Mouse (Mus musculus): Measurements from ENCODE around the gene Sart1.
A peak's percentile ranks its signal among the peaks of the same experiment; 100 is the strongest.
"Not testable (repeated sequence)": the region's sequence is repeated elsewhere in the genome, so short reads cannot be mapped to it uniquely, and the experiment has no call there.

Gene Sart1

DNA sequence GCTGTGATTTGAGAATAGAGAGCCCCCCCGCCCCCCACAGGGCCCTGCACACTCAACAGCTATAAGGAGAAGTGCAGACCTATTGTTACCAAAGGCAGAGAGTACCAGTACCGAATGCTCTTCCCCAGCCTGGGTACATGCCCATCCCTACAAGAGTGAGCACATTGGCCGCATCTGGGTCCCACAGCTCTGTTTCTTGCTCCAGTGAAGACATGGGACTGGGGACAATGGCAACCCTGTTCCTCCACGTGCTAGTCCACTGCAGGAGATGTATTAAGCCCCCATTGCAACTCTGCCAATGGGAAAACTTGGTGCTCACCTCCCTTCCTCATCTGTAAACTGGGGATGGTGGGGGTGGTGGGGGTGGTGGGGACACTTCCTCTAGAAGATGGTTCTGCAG lies 25.3 kb upstream of the Sart1 start:
- DNase-seq: no peak

DNA sequence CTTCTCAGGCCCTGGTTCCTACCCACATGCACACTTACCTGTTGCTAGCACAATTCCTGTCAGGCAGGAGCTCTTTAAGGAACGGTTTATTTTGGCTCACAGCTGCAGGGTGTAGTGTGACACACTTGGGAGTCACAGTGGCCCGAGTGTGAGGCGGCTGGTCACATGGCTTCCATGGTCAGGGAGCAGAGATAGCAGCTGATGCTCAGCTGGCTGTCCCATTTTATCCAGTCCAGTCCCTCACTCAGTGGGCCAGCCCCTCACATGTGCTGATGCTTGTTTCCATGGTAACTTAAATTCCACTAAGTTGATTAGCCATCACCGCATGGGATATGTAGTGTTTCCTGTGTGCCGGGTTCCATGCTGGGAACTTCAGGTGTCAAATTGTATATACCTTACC lies 23.5 kb upstream of the Sart1 start:
- DNase-seq: no peak

DNA sequence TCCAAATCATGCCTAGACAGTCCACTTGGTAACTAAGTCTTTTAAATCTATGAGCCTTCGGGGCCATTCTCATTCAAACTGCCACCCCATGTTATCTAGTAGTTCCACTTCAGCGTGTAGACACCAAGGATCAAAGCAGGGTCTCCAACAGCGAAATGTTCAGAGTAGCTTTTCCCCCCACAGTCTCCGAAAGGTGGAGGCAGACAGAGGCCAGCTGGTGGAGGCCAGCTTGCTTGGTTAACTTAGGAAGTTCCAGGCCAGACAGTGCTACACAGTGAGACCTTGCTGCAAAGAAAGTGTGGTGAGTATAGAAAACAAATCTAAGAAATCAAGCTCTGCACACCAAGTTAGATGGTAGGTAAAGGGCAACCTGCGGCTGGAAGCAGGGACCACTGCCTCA lies 22.1 kb upstream of the Sart1 start:
- DNase-seq: no peak

DNA sequence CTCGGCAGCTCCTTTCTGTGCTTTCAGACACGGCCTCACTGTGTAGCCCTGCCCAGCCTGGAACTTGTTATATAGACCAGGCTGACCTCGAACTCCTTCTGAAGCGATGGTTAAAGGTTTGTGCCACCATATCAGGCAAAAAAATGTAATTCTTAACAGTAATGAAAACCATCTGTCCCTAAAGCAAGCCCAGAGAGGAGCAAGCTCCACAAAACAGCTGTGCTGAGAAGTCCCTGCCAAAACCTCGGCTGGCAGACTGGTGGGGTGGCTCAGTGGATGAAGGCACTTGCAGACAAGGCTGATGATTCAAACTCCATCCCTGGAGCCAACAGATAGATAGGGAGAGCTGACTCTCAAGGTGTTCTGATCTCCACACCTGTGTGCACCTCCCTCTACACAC lies 20.6 kb upstream of the Sart1 start:
- no peak for DNase-seq

DNA sequence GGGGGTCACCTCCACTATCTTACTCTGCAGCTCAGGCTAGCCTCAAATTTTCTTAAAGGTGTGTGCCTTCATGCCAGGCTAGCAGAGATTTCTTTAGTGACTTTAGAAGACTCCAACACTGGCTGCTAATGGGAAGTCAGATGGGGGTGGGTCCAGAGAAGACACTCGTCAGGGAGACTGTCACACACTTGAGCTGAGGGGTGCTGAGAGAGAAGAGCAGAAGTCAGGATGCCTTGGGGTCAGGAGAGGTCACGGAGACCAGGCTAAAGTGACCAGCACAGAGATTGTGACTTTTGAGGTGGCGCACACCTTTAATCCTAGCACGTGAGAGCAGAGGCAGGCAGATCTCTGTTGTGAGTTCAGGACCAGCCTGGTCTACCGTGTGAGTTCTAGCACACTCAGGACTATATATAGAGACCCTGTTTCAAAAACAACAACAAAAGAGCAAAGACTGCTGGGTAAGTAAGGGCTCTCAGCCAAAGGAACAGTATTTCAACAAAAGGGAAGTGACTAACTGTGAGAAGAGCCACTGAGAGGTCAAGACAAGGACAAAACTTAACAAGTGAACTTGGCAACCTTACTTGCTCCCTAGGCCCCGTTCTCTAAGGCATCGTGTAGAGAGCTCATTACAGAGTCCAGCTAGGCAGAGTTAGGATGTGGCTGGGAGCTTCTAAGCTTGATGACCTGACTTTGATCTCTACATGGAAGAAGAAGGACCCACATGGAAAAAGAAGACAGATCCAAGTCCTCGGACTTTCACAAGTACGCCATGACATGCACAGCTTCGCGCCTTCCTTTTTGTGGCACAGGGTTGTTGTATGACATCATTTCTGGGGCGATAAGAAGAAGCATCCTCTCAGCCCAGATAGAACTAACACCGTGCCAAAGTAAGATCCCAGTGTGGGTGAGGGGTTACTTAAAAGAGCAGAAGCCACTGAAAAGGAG lies 19.8 kb upstream of the Sart1 start:
- DNase-seq: no peak

DNA sequence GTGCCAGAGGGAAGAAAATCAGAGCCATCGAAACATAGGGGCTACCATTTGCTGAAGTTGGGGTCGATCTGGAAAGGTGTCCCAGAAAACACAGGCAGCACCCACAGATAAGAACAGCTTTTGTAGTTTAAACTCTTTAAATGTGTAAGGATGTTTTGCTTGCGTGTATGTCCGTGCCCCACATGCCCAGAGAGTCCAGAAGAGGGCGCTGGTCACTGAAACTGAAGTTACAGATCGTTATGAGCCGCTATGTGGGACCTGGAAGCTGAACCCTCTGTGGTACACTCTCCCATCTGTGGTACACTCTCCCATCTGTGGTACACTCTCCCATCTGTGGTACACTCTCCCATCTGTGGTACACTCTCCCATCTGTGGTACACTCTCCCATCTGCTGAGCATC lies 18.6 kb upstream of the Sart1 start:
- peak; percentile 40 for DNase-seq

DNA sequence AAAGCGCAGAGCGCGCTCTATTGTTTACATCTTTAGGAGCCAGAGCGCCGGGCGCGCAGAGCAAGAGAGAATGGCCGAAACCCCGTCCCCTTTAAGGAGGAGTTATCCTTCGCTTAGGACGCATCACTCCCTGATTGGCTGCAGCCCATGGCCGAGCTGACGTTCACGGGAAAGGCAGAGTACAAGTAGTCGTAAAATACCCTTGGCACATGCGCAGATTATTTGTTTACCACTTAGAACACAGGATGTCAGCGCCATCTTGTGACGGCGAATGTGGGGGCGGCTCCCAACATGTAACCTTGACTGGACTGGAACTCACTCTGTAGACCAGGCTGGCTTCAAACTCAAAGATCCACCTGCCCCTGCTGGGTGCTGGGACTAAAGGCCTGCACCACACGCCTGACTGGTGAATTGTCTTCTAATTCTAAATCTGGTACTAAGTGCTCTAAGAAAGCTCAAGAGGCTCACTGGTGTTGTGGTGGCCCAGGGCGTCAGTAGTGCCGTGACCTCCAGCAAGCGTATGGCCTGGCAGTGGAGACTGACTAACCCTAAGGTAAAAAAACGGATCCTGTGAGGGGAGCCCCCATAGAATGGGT lies 18.1 kb upstream of the Sart1 start:
- not testable (repeated sequence) for DNase-seq

DNA sequence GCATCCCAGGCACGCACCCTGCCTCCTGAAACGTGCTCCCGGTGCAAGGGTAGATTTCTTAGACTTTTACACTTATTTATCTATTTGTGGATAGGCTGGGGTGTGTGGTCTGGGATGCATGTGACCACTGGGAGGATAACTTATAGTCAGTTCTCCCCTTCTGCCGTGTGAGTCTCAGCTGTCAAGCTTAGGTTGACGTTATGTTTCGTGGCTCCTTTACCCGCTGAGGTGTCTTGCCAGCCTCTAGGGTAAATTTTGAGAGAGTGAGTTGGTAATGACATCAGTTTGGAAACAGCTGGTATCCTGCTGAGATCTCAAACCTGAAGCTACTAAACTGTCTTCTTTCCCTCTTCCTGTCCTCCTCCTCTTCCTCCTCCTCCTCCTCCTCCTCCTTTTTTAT lies 17.4 kb upstream of the Sart1 start:
- DNase-seq: no peak

DNA sequence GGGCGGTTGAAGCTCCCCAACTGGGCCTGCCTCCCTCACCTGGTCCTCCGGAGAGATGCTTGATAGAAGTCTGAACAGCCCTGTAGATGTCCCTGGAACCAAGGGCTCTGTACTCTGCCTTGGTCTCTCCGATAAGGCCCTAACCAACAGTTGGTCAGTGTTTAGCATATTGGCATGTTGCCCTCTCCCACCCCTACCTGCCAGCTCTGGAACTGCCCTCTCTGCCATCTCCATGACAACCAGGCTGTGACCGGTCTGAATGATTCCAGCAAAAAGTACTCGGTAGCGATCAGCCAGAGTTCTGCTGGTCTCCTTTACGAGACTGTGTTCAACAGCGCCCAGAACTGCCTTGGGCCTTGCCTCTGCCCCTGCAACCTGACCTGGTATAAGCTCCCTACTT lies 13.8 kb upstream of the Sart1 start, which contains the start of gene Tsga10ip:
Gene Tsga10ip (minus strand): TSS at position 234 of the 400 bp plus-strand sequence.
- no peak for DNase-seq

DNA sequence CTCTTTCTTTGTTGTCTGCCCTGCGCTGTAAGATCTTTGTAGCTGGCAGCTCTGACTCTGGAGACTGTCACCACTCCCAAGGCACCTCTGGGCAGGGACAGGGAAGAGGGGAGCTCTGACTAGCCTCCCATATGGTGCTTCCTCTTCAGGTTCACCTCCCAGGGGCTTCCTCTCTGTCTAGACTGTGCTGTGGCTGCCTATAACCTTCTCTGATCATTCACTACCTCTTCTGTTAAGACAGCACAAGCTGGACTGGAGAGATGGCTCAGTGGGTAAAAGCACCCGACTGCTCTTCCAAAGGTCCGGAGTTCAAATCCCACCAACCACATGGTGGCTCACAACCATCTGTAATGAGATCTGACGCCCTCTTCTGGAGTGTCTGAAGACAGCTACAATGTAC lies 12.6 kb upstream of the Sart1 start:
- not testable (repeated sequence) for DNase-seq

DNA sequence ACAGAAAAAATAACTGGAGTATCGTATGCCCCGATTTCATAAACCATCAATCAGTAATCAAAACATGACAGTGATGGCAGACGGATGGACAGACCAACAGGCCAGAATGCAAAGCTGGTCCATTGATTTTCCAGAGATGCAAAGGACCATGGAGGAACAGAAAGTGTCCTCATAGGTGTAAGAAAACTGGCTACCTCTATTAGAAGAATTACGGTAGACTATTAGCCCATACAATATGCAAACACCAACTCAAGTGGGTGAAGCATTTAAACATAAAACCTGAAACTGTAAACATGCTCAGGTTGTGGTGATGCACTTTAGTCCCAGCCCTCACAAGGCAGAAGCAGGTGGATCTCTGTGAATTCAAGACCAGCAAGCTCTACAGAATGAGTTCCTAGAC lies 6.9 kb upstream of the Sart1 start:
- DNase-seq: no peak

DNA sequence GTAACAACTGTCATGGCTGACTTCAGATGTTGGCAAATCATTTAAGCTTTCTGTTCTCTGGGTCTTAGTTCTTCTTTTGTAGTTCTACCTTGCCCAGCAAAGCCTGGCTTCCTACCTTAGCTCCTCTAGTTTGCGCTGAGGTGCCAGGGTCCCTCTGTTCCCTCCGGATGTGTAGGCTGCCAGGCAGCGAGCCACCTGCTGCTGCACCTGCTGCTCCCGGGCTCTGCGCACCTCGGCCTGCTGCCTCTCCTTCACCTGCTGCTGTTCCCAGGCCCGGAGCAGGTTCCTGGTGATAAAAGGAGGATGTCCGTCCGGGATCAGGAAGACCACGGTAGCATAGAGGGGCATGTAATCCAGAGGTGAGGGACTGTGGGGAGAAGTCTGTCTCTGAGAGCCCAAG lies 5.7 kb upstream of the Sart1 start:
- no peak for DNase-seq

DNA sequence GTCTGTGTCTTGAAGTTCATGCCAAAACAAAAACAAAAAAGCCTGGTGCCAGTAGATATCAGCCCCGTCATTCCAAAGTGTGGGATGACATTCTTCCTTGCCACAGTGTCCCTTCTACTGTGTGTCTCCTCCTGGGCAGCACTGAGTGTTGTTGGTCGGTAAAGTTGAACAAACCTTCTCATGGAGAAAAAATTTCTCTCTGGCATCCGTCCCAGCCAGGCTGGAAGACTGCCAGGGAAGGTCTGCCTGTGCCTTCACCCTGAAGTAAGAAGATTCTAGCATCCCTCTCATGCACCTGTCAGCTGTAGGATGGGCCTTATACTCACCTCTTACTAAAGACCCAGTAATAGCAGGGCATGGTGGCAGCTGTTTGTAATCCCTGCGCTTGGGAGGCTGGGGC lies 4.4 kb upstream of the Sart1 start:
- no peak for DNase-seq

DNA sequence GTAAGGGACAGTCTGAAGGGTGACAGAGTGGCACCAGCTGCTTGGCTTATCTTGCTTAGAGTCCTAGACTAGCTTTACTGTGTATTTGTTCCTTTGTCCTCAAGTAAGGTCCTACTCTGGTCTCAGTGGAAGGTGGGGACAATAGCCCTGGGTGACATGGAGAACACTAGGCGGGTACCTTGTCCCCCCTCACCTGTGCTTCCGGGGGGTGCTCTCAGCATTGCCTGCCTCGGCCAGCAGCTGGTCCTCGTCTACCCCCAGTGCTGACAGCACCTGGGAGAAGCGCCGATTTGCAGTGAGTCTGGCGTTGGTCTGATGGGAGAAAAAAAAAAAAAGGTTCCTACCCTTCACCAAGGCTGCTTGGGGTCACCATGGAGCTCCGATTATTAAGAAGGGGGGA lies 1.9 kb upstream of the Sart1 start:
- DNase-seq: no peak

DNA sequence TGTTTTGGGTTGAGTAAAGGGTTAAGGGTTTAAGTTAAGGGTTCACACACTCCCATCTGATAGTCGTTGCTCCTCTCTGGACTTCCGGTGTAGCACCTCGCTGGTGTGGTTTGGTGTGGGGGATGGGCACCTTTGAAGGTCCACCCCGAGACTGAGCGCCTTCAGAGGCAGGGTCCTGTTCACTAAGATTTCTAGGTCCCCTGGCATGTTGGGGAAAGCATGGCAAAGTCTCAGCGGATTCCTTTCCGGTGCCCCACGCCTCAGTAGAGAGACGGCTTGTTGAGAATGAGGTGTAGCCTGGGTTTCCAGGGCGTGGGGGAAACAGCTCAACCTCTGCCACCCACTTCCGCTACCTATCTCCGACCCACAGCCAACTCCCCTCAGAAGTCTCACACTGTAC lies 1.1 kb upstream of the Sart1 start:
- no peak for DNase-seq

DNA sequence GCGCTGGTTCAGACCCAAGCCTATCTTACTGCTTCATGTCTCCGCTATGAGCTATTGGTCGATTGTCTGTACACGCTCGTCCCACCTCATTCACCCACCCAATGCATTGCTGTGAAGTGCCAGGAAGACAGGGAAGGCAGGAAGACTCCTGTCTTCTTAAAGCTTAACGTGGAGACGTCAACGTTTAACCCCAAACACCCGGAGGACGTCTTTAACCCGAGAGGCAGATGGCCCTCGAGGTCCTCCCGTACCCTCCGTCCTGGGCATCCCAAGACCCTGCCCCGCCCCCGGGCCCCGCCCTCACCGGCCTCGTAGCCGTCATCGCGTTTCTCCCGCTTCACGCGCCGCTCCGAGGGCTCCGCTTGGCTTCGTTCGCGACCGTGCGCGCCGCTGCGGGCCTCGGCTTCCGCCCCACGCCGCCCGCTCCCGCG lies 477 bp downstream of the Sart1 start:
- no peak for DNase-seq

DNA sequence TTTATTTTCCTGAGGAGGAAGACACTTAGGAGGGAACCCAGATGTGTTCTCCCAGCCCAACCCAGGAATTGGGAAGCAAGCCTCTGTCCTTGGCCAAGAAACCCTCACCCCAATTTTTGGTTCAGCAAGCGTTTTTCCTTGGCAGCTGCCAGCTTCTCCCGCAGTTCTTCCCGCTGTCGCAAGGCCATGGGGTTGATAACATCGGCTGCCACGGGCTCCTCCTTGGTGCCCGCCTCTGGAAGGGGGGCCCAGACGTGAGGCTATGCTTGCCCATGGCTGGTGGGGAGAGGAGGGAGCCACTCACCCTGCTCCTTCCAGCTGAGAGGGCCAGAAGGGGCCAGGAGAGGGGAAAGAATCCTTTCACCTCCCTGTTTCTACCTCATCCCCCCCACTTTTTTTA lies 3.8 kb downstream of the Sart1 start:
- no peak for DNase-seq

DNA sequence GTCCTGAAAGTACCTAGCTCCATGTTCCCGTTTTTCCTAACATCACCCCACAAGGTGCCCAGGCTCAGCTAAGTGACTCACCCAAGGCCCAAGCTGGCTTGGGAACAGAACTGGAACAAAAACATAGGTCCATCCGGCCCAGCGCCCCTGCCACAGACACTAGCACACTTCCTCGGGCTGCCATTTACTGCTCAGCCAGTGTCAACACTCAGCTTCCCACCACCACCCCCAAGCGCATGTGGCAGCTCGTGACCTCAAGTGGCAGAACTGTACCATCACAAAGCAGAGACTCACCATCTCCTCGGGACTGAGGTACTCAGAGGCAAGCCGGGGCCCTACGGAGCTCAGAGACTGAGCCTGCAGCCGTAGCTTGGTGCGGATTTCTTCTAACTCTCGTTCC lies 5.2 kb downstream of the Sart1 start:
- no peak for DNase-seq

DNA sequence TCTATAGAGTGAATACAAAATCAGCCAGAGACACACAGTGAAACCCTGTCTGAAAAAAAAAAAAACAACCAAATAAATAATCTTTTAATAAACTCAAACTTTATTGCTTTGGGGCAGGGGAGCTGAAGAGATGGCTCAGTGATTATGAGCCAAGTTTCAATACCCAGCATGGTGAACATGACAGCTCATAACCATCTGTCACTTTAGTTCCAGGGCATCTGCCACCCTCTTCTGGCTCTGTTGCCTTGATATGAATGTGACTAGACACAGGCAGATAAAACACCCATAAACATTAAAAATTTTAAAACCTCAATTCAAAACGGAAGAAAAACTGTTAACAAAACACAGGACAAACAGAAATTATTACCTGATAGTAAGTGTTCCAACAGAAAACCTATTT lies 11.1 kb downstream of the Sart1 start:
- no peak for DNase-seq

DNA sequence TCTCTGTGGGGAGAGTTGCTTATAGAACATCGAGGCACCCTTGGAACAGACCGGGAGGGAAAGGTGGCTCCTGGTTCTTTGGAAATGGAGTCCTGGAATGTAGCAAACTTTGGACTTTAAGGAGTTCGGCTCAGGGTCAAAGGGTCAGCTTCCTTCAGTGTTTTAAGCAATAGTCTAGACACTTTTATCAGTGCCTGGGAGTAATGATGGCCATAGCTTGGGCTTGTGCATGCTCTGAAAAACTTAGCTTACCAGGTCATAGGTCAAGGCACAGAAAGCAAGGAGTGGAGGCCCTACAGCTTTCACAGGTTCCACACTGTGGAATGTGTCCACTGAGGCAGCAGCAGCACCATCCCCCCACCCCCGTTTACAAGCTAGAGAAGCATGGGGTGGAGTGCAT lies 13.8 kb downstream of the Sart1 start:
- DNase-seq: no peak

DNA sequence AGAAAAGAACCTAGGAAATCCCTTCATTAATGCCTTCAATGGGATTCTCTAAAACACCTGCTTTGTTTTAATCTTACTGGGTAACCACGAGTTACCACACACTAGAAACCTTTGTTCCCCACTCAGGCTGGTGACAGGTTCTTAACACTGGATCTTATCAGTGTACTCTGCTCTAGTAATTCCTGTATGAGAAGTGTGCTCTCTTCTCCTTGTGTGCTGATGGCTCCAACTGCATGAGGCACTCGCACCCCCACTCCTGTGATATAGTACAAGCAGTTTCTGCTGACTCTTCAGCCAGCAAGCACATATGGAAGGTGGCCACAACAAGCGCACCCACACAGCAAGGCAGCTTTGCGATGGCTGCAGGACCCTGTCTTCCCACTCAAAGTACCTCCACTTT lies 14.3 kb downstream of the Sart1 start:
- DNase-seq: no peak

DNA sequence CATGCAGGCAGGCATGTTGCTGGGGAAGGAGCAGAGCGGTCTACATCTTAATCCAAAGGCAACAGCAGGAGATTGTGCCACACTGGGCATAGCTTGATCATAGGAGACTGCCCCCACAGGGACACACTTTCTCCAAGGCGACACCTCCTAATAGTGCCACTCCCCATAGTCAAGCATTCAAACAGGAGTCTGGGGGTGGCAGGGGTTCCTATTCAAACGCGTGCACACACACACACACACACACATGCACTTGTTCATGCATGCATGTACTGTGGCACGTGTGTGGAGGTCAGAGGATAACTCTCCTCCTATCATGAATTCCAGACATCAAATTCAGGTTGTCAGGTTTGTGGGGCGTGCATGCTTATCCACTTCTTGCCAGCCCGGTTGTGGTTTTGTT lies 15.8 kb downstream of the Sart1 start:
- no peak for DNase-seq

DNA sequence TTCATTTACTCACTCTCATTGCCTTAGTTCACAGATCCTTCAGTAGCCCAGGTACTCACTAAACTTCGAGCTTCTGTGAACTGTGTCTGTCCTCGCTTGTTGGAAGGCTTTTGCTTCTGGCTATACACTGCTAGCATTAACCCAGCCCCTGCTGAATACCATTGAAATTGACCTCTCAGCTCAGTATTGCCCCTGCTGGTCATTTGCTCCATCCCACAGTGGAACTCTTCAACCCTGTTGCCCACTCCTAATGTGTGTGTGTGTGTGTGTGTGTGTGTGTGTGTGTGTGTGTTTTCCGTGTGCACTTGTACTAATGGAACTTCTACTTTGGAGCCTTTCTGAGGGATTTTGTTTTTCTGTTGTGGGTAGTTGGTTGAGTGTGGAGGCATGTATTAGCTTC lies 17.6 kb downstream of the Sart1 start:
- DNase-seq: no peak

DNA sequence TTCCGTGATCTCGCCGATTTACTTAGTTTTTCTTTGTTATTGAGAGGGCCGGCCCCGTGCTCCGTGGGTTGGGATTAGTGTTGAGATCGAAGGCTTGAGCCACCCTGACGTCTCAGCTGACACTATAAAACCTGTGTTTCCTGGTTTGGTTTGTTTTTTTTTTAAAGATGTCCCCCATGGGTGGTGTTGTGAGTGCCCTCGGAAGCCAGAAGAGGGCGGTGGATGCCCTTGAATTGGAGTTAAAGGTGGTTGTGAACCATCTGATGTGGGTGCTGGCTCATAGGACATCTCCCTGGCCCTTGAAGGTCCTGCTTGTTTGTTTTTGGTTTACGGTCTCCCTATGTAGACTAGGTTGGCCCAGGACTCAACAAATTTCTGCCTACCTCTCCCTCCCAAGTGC lies 21.0 kb downstream of the Sart1 start:
- no peak for DNase-seq

DNA sequence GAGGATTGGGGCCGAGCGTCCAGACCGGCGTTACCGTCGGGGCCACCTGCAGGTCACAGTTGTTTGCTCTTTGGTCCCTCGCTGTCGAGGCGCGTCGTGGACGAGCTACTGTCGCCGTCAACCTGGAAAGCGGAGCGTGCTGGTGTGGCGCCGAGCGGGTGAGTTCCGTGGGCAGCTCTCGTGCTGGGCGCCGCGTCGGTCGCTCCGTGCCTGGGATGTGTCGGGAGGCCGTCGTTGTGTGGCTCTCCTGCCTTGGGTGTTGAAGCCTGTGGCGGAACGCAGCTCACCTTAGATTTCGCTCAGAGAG lies 21.5 kb downstream of the Sart1 start, which contains the start of gene Banf1:
Gene Banf1 (minus strand): TSS at position 116 of the 307 bp plus-strand sequence.
- no peak for DNase-seq

All from right cerebral cortex, postnatal 25 days (tissue).